Mouse (Mus musculus) hindbrain, embryonic 15.5 days (tissue): ENCODE measurements at regions not wholly inside any gene's neighbourhood (a gene's known extent, or its start where the extent isn't known, plus 50 kb on each side); places are given as distances from the start of the nearest gene placed in this dataset.

ENCODE experiments used
- ATAC-seq: fragments of 200-750 bp; cut with Nextera tagmentation; 2 replicates; pipeline ENCODE4 v1.8.0; 2017; ENCODE audit warnings: low read depth, moderate number of reproducible peaks, moderate TSS enrichment; ENCODE audit not compliant: low FRiP score
- H3K27ac ChIP-seq: fragments of 300-500 bp; sonication (generic); replicated peaks from 2 replicates; pipeline ENCODE4 v1.5.1; 2015; ENCODE audit warnings: mild to moderate bottlenecking, inconsistent platforms
- H3K27me3 ChIP-seq: fragments of 300-500 bp; sonication (generic); 2 replicates; pipeline ENCODE4 v1.6.1; 2015; ENCODE audit warnings: control low read depth, inconsistent platforms
- H3K36me3 ChIP-seq: fragments of 300-500 bp; sonication (generic); 2 replicates; pipeline ENCODE4 v1.6.1; 2015; ENCODE audit warnings: control low read depth, inconsistent platforms
- H3K4me1 ChIP-seq: fragments of 300-500 bp; sonication (generic); replicated peaks from 2 replicates; pipeline ENCODE4 v1.6.1; 2015; ENCODE audit warnings: control low read depth, inconsistent platforms
- H3K4me2 ChIP-seq: fragments of 300-500 bp; sonication (generic); 2 replicates; pipeline ENCODE4 v1.6.1; 2015; ENCODE audit warnings: moderate library complexity, mild to moderate bottlenecking, inconsistent platforms
- H3K4me3 ChIP-seq: fragments of 300-500 bp; sonication (generic); 2 replicates; pipeline ENCODE4 v1.5.1; 2015; ENCODE audit warnings: mild to moderate bottlenecking, inconsistent platforms
- H3K9ac ChIP-seq: fragments of 300-500 bp; sonication (generic); 2 replicates; pipeline ENCODE4 v1.6.1; 2015; ENCODE audit warnings: inconsistent platforms
- H3K9me3 ChIP-seq: fragments of 300-500 bp; sonication (generic); 2 replicates; pipeline ENCODE4 v1.6.1; 2016; ENCODE audit warnings: control low read depth, inconsistent platforms
- WGBS: fragments of 180-500 bp; shearing (Covaris S2); methylation state at CpG from one replicate; pipeline ENCODE4 v1.1.7; 2015; 5-methylcytosine and 5-hydroxymethylcytosine counted together

- no peak for ATAC-seq
- no peaks in the 10 kb centered on the region for H3K27me3 ChIP-seq
These were observed 55.5 kb downstream of the Gm5294 start for GRCm38 (mm10) chr5:138875180-138876076.

GRCm38 (mm10) chr5:138881649-138882226 lies 61.9 kb downstream of the Gm5294 start:
- no peaks in the 10 kb centered on the region for H3K27me3 ChIP-seq
- no peak overlapping the region for H3K4me2 ChIP-seq
- H3K9me3 ChIP-seq: no peaks in the 10 kb centered on the region
- no peaks in the 10 kb centered on the region for H3K4me1 ChIP-seq
- no peak for ATAC-seq
- H3K27ac ChIP-seq: no peak overlapping the region
- no peaks in the 10 kb centered on the region for H3K36me3 ChIP-seq
- H3K4me3 ChIP-seq: no peak overlapping the region
- 56% methylated on average over 9 of the region's 9 CpGs for WGBS
- H3K9ac ChIP-seq: no peak overlapping the region

More at GRCm38 (mm10) chr5:138875180-138876076, 55.5 kb downstream of the Gm5294 start:
- H3K9ac ChIP-seq: no peak overlapping the region
- 80% methylated on average over 24 of the region's 24 CpGs for WGBS
- H3K4me3 ChIP-seq: no peak overlapping the region
- no peaks in the 10 kb centered on the region for H3K36me3 ChIP-seq
- H3K27ac ChIP-seq: no peak overlapping the region
- no peak overlapping the region for H3K4me2 ChIP-seq
- H3K4me1 ChIP-seq: no peaks in the 10 kb centered on the region
- no peaks in the 10 kb centered on the region for H3K9me3 ChIP-seq

- Histone ChIP-seq H3K4me1 (no peaks in the 10 kb centered on the region), H3K9me3 (no peaks in the 10 kb centered on the region), H3K27ac (no peak overlapping the region), H3K27me3 (no peaks in the 10 kb centered on the region), H3K36me3 (no peaks in the 10 kb centered on the region), H3K4me3 (no peak overlapping the region), H3K9ac (no peak overlapping the region), H3K4me2 (no peak overlapping the region)
- no peak for ATAC-seq
- 73% methylated on average over 9 of the region's 9 CpGs for WGBS
These were observed 63.7 kb downstream of the Gm5294 start for GRCm38 (mm10) chr5:138883573-138883972.

GRCm38 (mm10) chr5:138885905-138886304 lies 66.0 kb downstream of the Gm5294 start:
- WGBS: 75% methylated on average over 3 of the region's 3 CpGs
- ATAC-seq: no peak
- no peaks in the 10 kb centered on the region for H3K9me3 ChIP-seq
- no peaks in the 10 kb centered on the region for H3K27me3 ChIP-seq
- H3K4me1 ChIP-seq: no peaks in the 10 kb centered on the region
- no peak overlapping the region for H3K4me2 ChIP-seq
- no peak overlapping the region for H3K27ac ChIP-seq
- no peaks in the 10 kb centered on the region for H3K36me3 ChIP-seq
- H3K4me3 ChIP-seq: no peak overlapping the region
- no peak overlapping the region for H3K9ac ChIP-seq

GRCm38 (mm10) chr5:138888749-138889148 lies 68.9 kb downstream of the Gm5294 start:
- Histone ChIP-seq H3K27me3 (no peaks in the 10 kb centered on the region), H3K9ac (no peak overlapping the region), H3K4me2 (no peak overlapping the region), H3K36me3 (no peaks in the 10 kb centered on the region), H3K9me3 (no peaks in the 10 kb centered on the region), H3K27ac (no peak overlapping the region), H3K4me1 (no peaks in the 10 kb centered on the region), H3K4me3 (no peak overlapping the region)
- no peak for ATAC-seq
- WGBS: 68% methylated on average over 9 of the region's 9 CpGs

- no peaks in the 10 kb centered on the region for H3K36me3 ChIP-seq
- no peaks in the 10 kb centered on the region for H3K9me3 ChIP-seq
- WGBS: 79% methylated on average over 5 of the region's 5 CpGs
- H3K4me2 ChIP-seq: no peak overlapping the region
- H3K27me3 ChIP-seq: no peaks in the 10 kb centered on the region
- no peak overlapping the region for H3K9ac ChIP-seq
- no peak overlapping the region for H3K4me3 ChIP-seq
- ATAC-seq: no peak
- no peak overlapping the region for H3K27ac ChIP-seq
- no peaks in the 10 kb centered on the region for H3K4me1 ChIP-seq
These were observed 69.9 kb downstream of the Gm5294 start for GRCm38 (mm10) chr5:138889760-138890159.

GRCm38 (mm10) chr5:138894496-138894895 lies 74.6 kb downstream of the Gm5294 start:
- Histone ChIP-seq H3K4me2 (no peak overlapping the region), H3K36me3 (no peaks in the 10 kb centered on the region), H3K4me1 (no peaks in the 10 kb centered on the region), H3K9me3 (no peaks in the 10 kb centered on the region), H3K27me3 (no peaks in the 10 kb centered on the region), H3K9ac (no peak overlapping the region), H3K4me3 (no peak overlapping the region), H3K27ac (no peak overlapping the region)
- ATAC-seq: no peak
- 87% methylated on average over 13 of the region's 13 CpGs for WGBS

GRCm38 (mm10) chr5:138897255-138897654 lies 77.4 kb downstream of the Gm5294 start:
- Histone ChIP-seq H3K27me3 (no peaks in the 10 kb centered on the region), H3K4me2 (no peak overlapping the region), H3K9ac (no peak overlapping the region), H3K9me3 (no peaks in the 10 kb centered on the region), H3K27ac (no peak overlapping the region), H3K36me3 (no peaks in the 10 kb centered on the region), H3K4me3 (no peak overlapping the region), H3K4me1 (no peaks in the 10 kb centered on the region)
- no peak for ATAC-seq

GRCm38 (mm10) chr5:138898440-138898839 lies 78.6 kb downstream of the Gm5294 start:
- Histone ChIP-seq H3K36me3 (no peaks in the 10 kb centered on the region), H3K27me3 (no peaks in the 10 kb centered on the region), H3K27ac (no peak overlapping the region), H3K9me3 (no peaks in the 10 kb centered on the region), H3K9ac (no peak overlapping the region), H3K4me1 (no peaks in the 10 kb centered on the region), H3K4me3 (no peak overlapping the region), H3K4me2 (no peak overlapping the region)
- no peak for ATAC-seq
- 56% methylated on average over 7 of the region's 7 CpGs for WGBS

GRCm38 (mm10) chr5:138900952-138901599 lies 81.2 kb downstream of the Gm5294 start:
- Histone ChIP-seq H3K9ac (no peak overlapping the region), H3K36me3 (no peaks in the 10 kb centered on the region), H3K27ac (no peak overlapping the region), H3K4me1 (no peaks in the 10 kb centered on the region), H3K4me2 (no peak overlapping the region), H3K4me3 (no peak overlapping the region), H3K9me3 (no peaks in the 10 kb centered on the region), H3K27me3 (no peaks in the 10 kb centered on the region)
- ATAC-seq: no peak
- WGBS: 82% methylated on average over 15 of the region's 15 CpGs

- no peaks in the 10 kb centered on the region for H3K36me3 ChIP-seq
- ATAC-seq: no peak
- H3K4me2 ChIP-seq: no peak overlapping the region
- no peak overlapping the region for H3K27ac ChIP-seq
- H3K9ac ChIP-seq: no peak overlapping the region
- no peaks in the 10 kb centered on the region for H3K27me3 ChIP-seq
- 89% methylated on average over 1 of the region's 1 CpGs for WGBS
- no peaks in the 10 kb centered on the region for H3K9me3 ChIP-seq
- no peaks in the 10 kb centered on the region for H3K4me1 ChIP-seq
- no peak overlapping the region for H3K4me3 ChIP-seq
These were observed 82.4 kb downstream of the Gm5294 start for GRCm38 (mm10) chr5:138902316-138902715.
